Mouse (Mus musculus): Measurements from ENCODE around the gene Syne3. TPM values are rescaled to one million over a fixed set of nuclear protein-coding genes. Genes with fewer than 3 reads are reported as not detected.

Syne3 gene
- polyA plus RNA-seq (2011; ENCODE audit: insufficient read depth, insufficient read length, low replicate concordance, missing spikeins) = 9.0 and 11.1 TPM in 2 replicates

DNA sequence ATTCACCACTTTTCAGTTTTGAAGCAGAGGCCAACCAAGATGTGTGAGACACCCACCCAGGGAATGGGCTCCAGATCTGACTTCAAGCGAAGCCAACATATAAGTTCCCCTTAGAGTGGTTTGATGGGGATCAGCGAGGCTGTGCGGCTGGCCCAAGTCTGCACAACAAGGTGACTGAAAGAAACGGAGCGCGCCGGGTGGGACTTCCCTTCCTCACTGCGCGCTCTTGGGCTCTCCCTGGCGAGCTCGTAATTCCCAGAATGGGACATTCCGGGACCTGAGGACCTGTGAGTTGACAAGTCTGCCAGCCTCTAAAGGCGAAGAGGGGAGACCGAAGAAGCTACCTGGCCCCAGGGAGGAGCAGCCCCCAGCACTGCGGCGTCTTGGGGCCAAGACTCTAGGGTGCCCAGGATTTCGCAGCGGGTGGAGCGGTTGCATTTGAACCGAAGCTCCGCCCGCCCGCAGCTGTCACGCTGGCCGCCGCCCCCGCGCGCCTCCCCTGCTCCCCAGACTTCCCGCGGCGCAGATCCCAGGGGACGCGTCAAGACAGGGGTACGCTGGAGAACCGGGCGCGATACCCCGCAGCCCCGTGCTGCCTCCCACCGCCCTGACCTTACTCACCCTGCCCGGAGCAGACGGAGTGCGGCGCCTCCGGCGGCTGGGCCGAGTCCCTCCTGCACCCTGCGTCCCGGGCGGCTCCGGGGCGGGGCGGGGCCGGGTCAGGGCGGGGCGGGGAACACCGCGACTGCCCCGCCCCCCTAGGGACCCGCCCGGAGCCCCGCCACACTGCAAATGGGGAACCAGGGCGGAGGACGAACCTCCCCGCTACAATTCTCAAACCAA, at the start of gene Syne3:
TSS of gene Syne3 (minus strand) at position 440 of the 843 bp plus-strand sequence.
- H3K27ac ChIP-seq (ENCODE audit: control insufficient read depth, insufficient read depth, low read depth, low read length, poor library complexity) = peak within 1 kb of the TSS; percentile 95
- peak within 1 kb of the TSS; percentile 89 for H3K4me3 ChIP-seq (replicated peaks; ENCODE audit: control insufficient read depth, low read depth, low read length)
- peak; percentile 77; the same call in 1 of the 2 replicates for TF ChIP-seq POLR2A (IDR thresholded peaks at IDR 0.05; ENCODE audit: borderline replicate concordance, control insufficient read depth, low read depth, low read length)
- TF ChIP-seq CTCF (IDR thresholded peaks at IDR 0.05; ENCODE audit: control insufficient read depth, insufficient read depth, low read length) = no peak
- WGBS = under 1% methylated on average over 66 of the region's 66 CpGs
- peaks cover 15% of the 10 kb centered on the region for H3K4me1 ChIP-seq (ENCODE audit: control insufficient read depth, insufficient read depth, low read length)

DNA sequence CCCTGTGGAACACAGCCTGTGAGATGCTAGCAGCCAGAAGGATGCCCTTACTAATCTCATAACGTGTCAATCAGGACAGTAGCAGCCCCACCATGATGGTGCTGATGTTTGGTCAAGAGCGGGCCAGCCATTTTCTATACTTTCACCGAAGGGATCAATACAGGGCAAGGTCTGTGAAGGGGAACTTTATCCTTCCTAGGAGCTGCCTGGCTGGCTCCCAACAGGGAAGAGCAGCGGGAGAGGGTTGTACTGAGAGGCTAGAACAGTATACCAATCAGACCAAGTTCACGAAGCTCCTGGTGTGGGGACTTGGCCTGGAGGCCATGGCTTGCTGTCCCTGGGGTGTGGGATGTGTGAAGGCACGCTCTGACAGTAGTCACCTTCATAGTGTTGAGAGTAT, 45.7 kb upstream of the Syne3 start:
- TF ChIP-seq POLR2A (IDR thresholded peaks at IDR 0.05; ENCODE audit: borderline replicate concordance, control insufficient read depth, low read depth, low read length) = no peak
- no peak for TF ChIP-seq CTCF (IDR thresholded peaks at IDR 0.05; ENCODE audit: control insufficient read depth, insufficient read depth, low read length)
- H3K4me1 ChIP-seq (ENCODE audit: control insufficient read depth, insufficient read depth, low read length) = no peaks in the 10 kb centered on the region
- 86% methylated on average over 6 of the region's 6 CpGs for WGBS
- no peak overlapping the region for H3K4me3 ChIP-seq (replicated peaks; ENCODE audit: control insufficient read depth, low read depth, low read length)
- H3K27ac ChIP-seq (ENCODE audit: control insufficient read depth, insufficient read depth, low read depth, low read length, poor library complexity) = no peak overlapping the region

DNA sequence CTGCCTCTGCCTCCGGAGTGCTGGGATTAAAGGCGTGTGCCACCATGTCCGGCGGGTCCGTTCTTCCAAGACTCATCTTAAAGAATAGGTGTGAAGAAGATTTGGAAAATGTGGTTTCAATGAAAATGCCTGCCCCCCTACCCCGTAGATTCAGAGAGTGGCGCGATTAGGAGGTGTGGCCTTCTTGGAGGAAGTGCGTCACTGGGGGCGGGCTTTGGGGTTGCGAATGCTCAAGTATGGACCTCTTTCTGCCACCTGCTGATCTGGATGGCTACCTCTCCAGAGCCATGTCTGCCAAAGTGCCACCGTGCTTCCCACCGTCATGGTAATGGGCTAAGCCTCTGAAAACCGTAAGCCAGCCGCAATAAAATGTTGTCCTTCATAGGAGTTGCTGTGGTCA, 44.4 kb upstream of the Syne3 start:
- Histone ChIP-seq H3K27ac (ENCODE audit: control insufficient read depth, insufficient read depth, low read depth, low read length, poor library complexity) (no peak overlapping the region), H3K4me3 (replicated peaks; ENCODE audit: control insufficient read depth, low read depth, low read length) (no peak overlapping the region), H3K4me1 (ENCODE audit: control insufficient read depth, insufficient read depth, low read length) (no peaks in the 10 kb centered on the region)
- no peak for TF ChIP-seq CTCF (IDR thresholded peaks at IDR 0.05; ENCODE audit: control insufficient read depth, insufficient read depth, low read length)
- TF ChIP-seq POLR2A (IDR thresholded peaks at IDR 0.05; ENCODE audit: borderline replicate concordance, control insufficient read depth, low read depth, low read length) = no peak
- 91% methylated on average over 15 of the region's 15 CpGs for WGBS

DNA sequence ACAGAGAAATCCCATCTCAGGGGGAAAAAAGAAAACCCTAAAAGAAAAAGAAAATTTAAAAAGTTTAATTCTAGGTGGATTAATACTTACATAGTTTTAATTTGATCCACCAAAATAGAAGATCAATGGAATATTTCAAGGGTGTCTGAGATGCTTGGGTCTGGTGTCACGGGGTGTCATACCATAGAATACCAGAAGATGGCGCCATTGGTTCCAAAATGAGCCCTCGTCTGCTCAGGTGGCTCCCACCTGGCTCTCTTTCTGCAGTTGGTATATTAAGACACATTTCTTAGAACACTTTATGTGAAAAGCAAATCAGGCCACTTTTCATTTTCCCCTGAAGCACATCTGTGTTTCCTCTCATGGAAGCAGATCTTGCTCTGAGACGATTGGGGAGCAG, 41.3 kb upstream of the Syne3 start:
- TF ChIP-seq POLR2A (IDR thresholded peaks at IDR 0.05; ENCODE audit: borderline replicate concordance, control insufficient read depth, low read depth, low read length) = no peak
- peak; percentile 64 for TF ChIP-seq CTCF (IDR thresholded peaks at IDR 0.05; ENCODE audit: control insufficient read depth, insufficient read depth, low read length)
- 7% methylated on average over 4 of the region's 4 CpGs for WGBS
- H3K4me1 ChIP-seq (ENCODE audit: control insufficient read depth, insufficient read depth, low read length) = no peaks in the 10 kb centered on the region

DNA sequence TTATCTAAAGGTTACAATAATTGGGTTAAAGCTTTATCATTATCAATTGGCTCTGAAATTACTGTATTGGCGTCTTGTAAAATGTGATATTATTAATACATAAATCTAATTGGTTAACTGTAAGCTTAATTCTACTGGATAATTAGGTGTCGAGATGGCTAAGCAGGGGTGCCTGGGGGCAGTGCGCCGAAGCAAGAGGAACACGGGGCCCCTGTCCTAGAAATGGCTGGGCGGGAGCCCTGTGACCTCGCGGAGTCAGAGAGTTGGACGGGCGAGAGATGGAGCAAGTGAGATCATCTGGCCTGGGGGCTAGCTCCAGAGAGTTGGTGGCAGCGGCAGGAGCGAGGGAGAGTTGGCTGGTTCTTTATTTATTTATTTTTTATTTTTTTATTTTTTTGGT, 40.2 kb upstream of the Syne3 start:
- 80% methylated on average over 12 of the region's 12 CpGs for WGBS
- Histone ChIP-seq H3K27ac (ENCODE audit: control insufficient read depth, insufficient read depth, low read depth, low read length, poor library complexity) (no peak overlapping the region), H3K4me3 (replicated peaks; ENCODE audit: control insufficient read depth, low read depth, low read length) (no peak overlapping the region), H3K4me1 (ENCODE audit: control insufficient read depth, insufficient read depth, low read length) (no peaks in the 10 kb centered on the region)
- no peak for TF ChIP-seq CTCF (IDR thresholded peaks at IDR 0.05; ENCODE audit: control insufficient read depth, insufficient read depth, low read length)
- no peak for TF ChIP-seq POLR2A (IDR thresholded peaks at IDR 0.05; ENCODE audit: borderline replicate concordance, control insufficient read depth, low read depth, low read length)

More for the DNA sequence above, 41.3 kb upstream of the Syne3 start:
- Histone ChIP-seq H3K27ac (ENCODE audit: control insufficient read depth, insufficient read depth, low read depth, low read length, poor library complexity) (no peak overlapping the region), H3K4me3 (replicated peaks; ENCODE audit: control insufficient read depth, low read depth, low read length) (no peak overlapping the region)

DNA sequence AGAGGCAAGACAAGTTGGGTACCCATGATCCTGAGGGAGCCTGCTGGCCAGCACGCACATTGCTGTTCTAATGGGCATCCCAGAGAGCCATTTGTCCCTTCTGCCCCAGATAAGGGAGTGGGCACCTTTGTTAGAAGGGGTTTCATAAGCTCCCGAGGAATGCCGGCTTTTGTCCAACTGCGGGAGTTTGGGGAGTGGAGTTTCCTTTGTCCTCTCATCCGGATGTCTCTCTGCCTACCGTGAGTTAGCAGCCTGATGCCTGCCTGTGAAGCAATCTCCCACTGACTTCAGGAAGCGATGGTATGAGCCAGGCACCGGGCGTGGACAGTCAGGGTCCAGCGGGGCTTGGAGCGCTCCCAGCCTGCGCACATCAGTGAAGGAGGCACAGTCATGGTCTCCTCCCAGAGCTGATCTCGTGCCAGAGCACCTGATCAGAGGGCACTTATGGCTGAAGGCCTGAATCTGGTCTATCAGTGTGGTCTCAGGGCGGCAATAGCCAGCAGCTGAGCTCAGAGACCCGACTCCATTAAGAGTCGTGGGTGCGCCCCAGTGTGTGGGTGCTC, 38.8 kb upstream of the Syne3 start:
- no peak overlapping the region for H3K4me3 ChIP-seq (replicated peaks; ENCODE audit: control insufficient read depth, low read depth, low read length)
- WGBS = 66% methylated on average over 17 of the region's 17 CpGs
- H3K4me1 ChIP-seq (ENCODE audit: control insufficient read depth, insufficient read depth, low read length) = no peaks in the 10 kb centered on the region
- H3K27ac ChIP-seq (ENCODE audit: control insufficient read depth, insufficient read depth, low read depth, low read length, poor library complexity) = no peak overlapping the region
- TF ChIP-seq CTCF (IDR thresholded peaks at IDR 0.05; ENCODE audit: control insufficient read depth, insufficient read depth, low read length) = no peak
- TF ChIP-seq POLR2A (IDR thresholded peaks at IDR 0.05; ENCODE audit: borderline replicate concordance, control insufficient read depth, low read depth, low read length) = no peak

DNA sequence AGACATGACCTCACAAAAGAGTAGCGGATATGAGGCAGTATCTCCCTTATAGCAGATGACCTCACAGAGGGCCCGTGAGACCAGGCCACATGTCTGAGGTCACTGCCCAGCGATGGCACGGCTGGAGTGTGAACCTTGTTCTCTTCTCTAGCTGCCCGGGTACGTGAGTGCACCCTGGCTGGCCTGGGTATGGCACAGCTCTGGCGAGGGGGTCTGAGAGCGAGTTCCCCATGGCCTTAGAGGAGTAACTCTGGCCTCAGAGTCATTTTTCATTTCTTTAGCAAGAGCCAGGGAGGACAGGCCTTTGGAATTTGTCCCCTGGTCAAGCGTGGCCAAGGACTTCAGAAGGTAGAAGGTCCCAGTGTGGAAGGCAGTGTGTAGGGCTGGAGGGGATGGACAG, 35.2 kb upstream of the Syne3 start:
- Histone ChIP-seq H3K4me1 (ENCODE audit: control insufficient read depth, insufficient read depth, low read length) (no peaks in the 10 kb centered on the region), H3K4me3 (replicated peaks; ENCODE audit: control insufficient read depth, low read depth, low read length) (no peak overlapping the region), H3K27ac (ENCODE audit: control insufficient read depth, insufficient read depth, low read depth, low read length, poor library complexity) (no peak overlapping the region)
- 96% methylated on average over 9 of the region's 9 CpGs for WGBS
- TF ChIP-seq POLR2A (IDR thresholded peaks at IDR 0.05; ENCODE audit: borderline replicate concordance, control insufficient read depth, low read depth, low read length) (no peak), CTCF (IDR thresholded peaks at IDR 0.05; ENCODE audit: control insufficient read depth, insufficient read depth, low read length) (no peak)

DNA sequence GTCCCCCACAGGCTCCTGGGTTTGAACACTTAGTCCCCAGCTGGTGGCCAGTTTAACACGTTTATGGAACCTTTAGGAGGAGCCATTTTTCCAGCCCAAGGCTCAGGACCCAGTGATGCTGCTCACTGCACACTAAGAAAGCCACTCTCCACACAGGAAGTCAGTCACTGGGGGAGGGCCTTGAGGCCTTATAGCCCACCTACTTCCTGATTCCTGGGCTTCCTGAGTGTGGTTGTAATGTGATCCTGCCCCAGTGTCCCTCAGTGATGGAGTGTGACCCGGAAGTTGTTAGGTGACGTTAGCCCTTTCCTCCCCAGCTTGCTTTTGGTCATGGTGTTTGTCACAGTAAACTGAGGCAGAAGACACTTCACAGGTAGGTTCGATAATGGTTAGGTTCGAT, 33.5 kb upstream of the Syne3 start:
- Histone ChIP-seq H3K4me3 (replicated peaks; ENCODE audit: control insufficient read depth, low read depth, low read length) (no peak overlapping the region), H3K4me1 (ENCODE audit: control insufficient read depth, insufficient read depth, low read length) (no peaks in the 10 kb centered on the region), H3K27ac (ENCODE audit: control insufficient read depth, insufficient read depth, low read depth, low read length, poor library complexity) (no peak overlapping the region)
- WGBS = 92% methylated on average over 5 of the region's 5 CpGs
- TF ChIP-seq CTCF (IDR thresholded peaks at IDR 0.05; ENCODE audit: control insufficient read depth, insufficient read depth, low read length) (no peak), POLR2A (IDR thresholded peaks at IDR 0.05; ENCODE audit: borderline replicate concordance, control insufficient read depth, low read depth, low read length) (no peak)
